Mouse (Mus musculus): ENCODE data around the gene Ccdc146. TPM values are rescaled to one million over a fixed set of nuclear protein-coding genes. Genes with fewer than 3 reads are reported as not detected.

The Ccdc146 gene
- polyA plus RNA-seq, 1 experiment, result 1.3 TPM

DNA sequence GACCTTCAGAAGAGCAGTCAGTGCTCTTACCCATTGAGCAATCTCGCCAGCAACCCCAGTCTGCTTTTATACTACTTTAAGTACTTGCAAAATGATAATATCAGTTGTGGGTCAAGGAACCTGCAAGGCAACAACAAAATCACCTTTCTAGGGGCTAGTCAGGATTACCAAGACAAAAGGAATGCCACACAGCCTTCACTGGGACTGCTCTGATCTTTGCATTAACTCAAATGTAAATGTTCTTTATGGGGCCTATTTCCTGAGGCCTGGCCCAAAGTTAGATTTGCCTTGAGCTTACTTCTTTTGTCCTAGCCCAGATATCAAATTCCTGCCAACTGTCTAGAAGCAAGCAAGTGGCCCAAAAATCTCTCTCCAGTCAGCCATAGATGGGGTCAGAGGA, 179.9 kb downstream of the Ccdc146 start:
- Histone ChIP-seq H3K4me3 (replicated peaks; ENCODE audit: extremely low read depth, low read depth, low read length) (no peak overlapping the region), H3K4me1 (ENCODE audit: control insufficient read depth, insufficient read depth, low read length) (no peaks in the 10 kb centered on the region; the same call in 1 of the 2 replicates)
- no peak for DNase-seq
- WGBS, result 89% methylated on average over 1 of the region's 1 CpGs
- TF ChIP-seq POLR2A (IDR thresholded peaks at IDR 0.05; ENCODE audit: borderline replicate concordance, extremely low read depth, low read depth, low read length) (no peak), CTCF (IDR thresholded peaks at IDR 0.05; ENCODE audit: insufficient read depth, low read length) (no peak)

Other genes with a start within 250 kb of the Ccdc146 start
- 18.4 and 25.7 TPM in 2 replicates for gene Gsap, start 238.4 kb downstream of the Ccdc146 start, polyA plus RNA-seq (2012; rRNA removed)
- 11.8 and 12.6 TPM in 2 replicates for gene Fgl2, start 52.0 kb downstream of the Ccdc146 start, polyA plus RNA-seq (2012; rRNA removed)
- gene Fam185a, start 281 bp upstream of the Ccdc146 start, polyA plus RNA-seq (2012; rRNA removed), result 1.2 TPM in 2 replicates
- 3.7 and 4.6 TPM in 2 replicates for gene Lrrc17, start 118.9 kb upstream of the Ccdc146 start, polyA plus RNA-seq (2012; rRNA removed)
- 1.3 and 1.8 TPM in 2 replicates for gene Fbxl13, start 221.0 kb upstream of the Ccdc146 start, polyA plus RNA-seq (2012; rRNA removed)
- gene Armc10, start 221.1 kb upstream of the Ccdc146 start, polyA plus RNA-seq (2012; rRNA removed), result 34.3 and 59.7 TPM in 2 replicates

Data from lung, adult 2 months (tissue).